Mouse (Mus musculus) hindbrain, embryonic 12.5 days (tissue): Measurements from ENCODE around the gene E130308A19Rik. TPM values are rescaled to one million over a fixed set of nuclear protein-coding genes. Genes with fewer than 3 reads are reported as not detected.
A peak's percentile ranks its signal among the peaks of the same experiment; 100 is the strongest.

Experiments
- ATAC-seq: fragments of 200-750 bp; cut with Nextera tagmentation; 2 replicates; pipeline ENCODE4 v1.8.0; 2017; ENCODE audit warnings: moderate TSS enrichment; ENCODE audit not compliant: low FRiP score
- H3K27ac ChIP-seq: fragments of 300-500 bp; sonication (generic); 2 replicates; pipeline ENCODE4 v1.5.1; 2016; ENCODE audit warnings: mild to moderate bottlenecking
- H3K27me3 ChIP-seq: fragments of 300-500 bp; sonication (generic); 2 replicates; pipeline ENCODE4 v1.6.1; 2016; ENCODE audit warnings: mild to moderate bottlenecking
- H3K36me3 ChIP-seq: fragments of 300-500 bp; sonication (generic); 2 replicates; pipeline ENCODE4 v1.6.1; 2016; ENCODE audit warnings: mild to moderate bottlenecking
- H3K4me1 ChIP-seq: fragments of 300-500 bp; sonication (generic); 2 replicates; pipeline ENCODE4 v1.6.1; 2016
- H3K4me2 ChIP-seq: fragments of 300-500 bp; sonication (generic); replicated peaks from 2 replicates; pipeline ENCODE4 v1.6.1; 2016; ENCODE audit warnings: mild to moderate bottlenecking
- H3K4me3 ChIP-seq: fragments of 300-500 bp; sonication (generic); 2 replicates; pipeline ENCODE4 v1.5.1; 2016; ENCODE audit warnings: mild to moderate bottlenecking
- H3K9ac ChIP-seq: fragments of 300-500 bp; sonication (generic); 2 replicates; pipeline ENCODE4 v1.6.1; 2016; ENCODE audit warnings: mild to moderate bottlenecking, moderate library complexity
- H3K9me3 ChIP-seq: fragments of 300-500 bp; sonication (generic); replicated peaks from 2 replicates; pipeline ENCODE4 v1.6.1; 2016; ENCODE audit warnings: mild to moderate bottlenecking
- WGBS: fragments of 180-500 bp; shearing (Covaris S2); methylation state at CpG from one replicate; pipeline ENCODE4 v1.1.7; 2016; 5-methylcytosine and 5-hydroxymethylcytosine counted together
- polyA plus RNA-seq: library from polyadenylated mRNA; unstranded; fragments of >200 nt; fragmentation: Nextera tagmentation; extraction: Ambion mirVana; gene quantifications from 2 replicates; pipeline ENCODE4 v1.2.1, GENCODE M21; 2016

The E130308A19Rik gene
- 71.1 and 73.1 TPM in 2 replicates for polyA plus RNA-seq

GRCm38 (mm10) chr4:59625998-59626910 is at the start of gene E130308A19Rik:
TSS of gene E130308A19Rik (plus strand) at chr4:59626211.
- Histone ChIP-seq H3K9me3 (no peaks in the 10 kb centered on the region), H3K4me2 (peak within 1 kb of the TSS; percentile 58), H3K27ac (peak within 1 kb of the TSS; percentile 95), H3K4me3 (peak within 1 kb of the TSS; percentile 97), H3K27me3 (no peaks in the 10 kb centered on the region), H3K4me1 (peaks cover 24% of the 10 kb centered on the region), H3K9ac (peak within 1 kb of the TSS; percentile 93), H3K36me3 (no peaks in the 10 kb centered on the region)
- ATAC-seq: peak; percentile 90
- 1% methylated on average over 84 of the region's 120 CpGs for WGBS

DNA sequence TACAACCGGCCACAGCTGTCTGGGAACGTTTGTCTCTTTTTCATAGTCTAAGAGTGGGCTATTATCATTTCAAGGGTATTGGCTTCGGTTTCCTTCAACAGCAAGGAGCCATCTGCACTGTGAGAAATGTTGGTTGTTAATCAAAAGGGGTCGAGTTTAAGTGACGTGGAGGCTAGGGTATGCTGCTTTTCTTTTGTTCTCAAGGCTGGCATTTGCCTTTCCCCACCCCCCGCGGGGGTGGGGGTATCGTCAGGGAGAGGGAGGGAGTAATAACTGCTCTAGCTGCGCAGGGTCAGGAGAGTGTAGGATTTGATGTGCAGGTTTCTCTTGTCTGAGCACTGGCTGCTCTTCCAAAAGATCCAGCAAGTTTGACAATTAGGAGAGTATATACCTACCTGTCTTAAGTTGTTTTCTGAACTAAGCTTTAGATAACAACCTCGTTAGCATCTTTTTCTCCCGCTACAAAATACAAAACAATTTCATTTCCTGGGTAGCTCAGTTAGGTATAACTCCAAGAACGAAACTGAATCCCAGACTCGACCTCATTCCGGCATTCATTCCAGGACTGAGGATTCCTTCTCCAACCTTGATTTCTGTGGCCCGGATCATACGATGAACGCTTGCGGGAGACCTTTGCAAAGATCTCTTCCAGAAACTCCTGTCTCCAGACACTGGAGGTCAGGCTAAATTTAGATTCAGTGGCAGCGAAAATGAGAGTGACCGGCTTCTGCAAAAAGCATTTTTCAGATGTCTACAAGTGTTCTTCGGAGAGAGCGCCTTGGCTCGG is 45.3 kb upstream of the E130308A19Rik start:
- H3K4me3 ChIP-seq: peak overlapping the region; percentile 59
- ATAC-seq: peak; percentile 58
- H3K27me3 ChIP-seq: no peaks in the 10 kb centered on the region
- H3K9ac ChIP-seq: peak overlapping the region; percentile 70
- H3K27ac ChIP-seq: peak overlapping the region; percentile 87
- H3K36me3 ChIP-seq: no peaks in the 10 kb centered on the region
- H3K4me1 ChIP-seq: peaks cover 15% of the 10 kb centered on the region
- peak overlapping the region; percentile 66 for H3K4me2 ChIP-seq
- H3K9me3 ChIP-seq: no peaks in the 10 kb centered on the region
- under 1% methylated on average over 22 of the region's 23 CpGs for WGBS

DNA sequence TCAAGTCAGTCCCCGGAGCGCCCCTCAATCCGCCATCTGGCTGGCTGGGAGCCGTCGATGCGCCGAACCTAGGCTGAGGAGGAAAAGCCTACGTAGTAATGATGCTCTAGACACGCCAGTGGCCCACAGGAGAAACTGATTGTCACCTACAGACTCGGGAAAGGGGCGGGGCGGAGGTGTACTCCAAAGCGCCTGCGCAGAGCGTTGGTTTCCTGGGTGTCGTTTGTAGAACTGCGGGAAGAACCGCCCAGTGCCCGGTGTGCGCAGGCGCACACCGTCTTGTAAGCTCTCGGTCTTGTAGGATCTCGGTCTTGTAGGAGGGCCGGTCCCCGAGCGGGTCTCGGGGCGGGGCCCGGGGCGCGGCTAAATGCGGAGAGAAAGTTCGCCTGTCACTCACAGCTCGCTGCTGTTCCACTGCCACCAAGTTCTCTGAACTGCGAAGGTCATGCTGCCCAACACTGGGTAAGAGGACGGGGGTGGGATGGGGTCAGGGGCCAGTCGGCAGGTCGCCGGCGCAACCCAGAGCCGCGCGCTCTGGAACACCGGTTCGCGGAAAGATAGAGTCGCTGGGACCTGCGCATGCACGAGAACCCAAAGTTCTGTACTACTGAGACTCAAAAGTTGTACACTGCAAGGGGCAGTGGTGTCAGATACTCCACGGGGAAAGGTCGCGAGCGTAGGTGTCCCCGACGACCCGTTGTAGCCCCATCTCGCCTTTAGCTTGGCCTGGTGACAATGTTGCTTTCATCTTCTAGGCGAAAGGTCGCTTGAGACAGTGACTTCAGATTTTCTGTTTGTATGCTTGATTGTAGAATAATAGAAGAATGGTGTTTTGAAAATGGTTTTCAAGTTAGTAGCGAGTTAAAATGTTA is 44.5 kb upstream of the E130308A19Rik start, which contains the start of gene Hsdl2:
Hsdl2 (plus strand) TSS at position 250 of the 872 bp plus-strand sequence.
- peak; percentile 95 for ATAC-seq
- peak within 1 kb of the TSS; percentile 70 for H3K9ac ChIP-seq
- WGBS: under 1% methylated on average over 61 of the region's 61 CpGs
- no peaks in the 10 kb centered on the region for H3K36me3 ChIP-seq
- peak within 1 kb of the TSS; percentile 87 for H3K27ac ChIP-seq
- H3K9me3 ChIP-seq: no peaks in the 10 kb centered on the region
- H3K4me3 ChIP-seq: peak within 1 kb of the TSS; percentile 59
- H3K4me1 ChIP-seq: peaks cover 15% of the 10 kb centered on the region
- peak within 1 kb of the TSS; percentile 66 for H3K4me2 ChIP-seq
- H3K27me3 ChIP-seq: no peaks in the 10 kb centered on the region

DNA sequence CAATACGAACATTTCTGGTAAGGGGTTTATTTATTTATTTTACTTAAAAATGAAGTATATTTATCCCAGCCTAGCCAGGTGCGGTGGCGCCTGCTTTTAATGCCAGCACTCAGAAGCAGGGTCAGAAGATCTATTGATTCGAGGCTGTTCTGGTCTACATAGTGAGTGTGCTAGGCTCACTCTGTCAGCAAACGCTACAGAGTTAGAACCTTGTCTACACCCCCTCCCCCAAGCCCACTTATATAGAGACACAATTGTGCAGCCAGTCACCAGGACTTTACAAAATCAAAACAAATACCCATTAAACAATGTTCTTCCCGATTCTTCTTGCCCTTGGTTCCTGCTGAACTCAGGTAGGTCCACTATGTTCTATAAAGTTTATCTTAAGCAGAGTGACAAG is 43.8 kb upstream of the E130308A19Rik start:
- H3K4me2 ChIP-seq: peak overlapping the region; percentile 66
- H3K9ac ChIP-seq: peak overlapping the region; percentile 65; the same call in 1 of the 2 replicates
- H3K4me1 ChIP-seq: peaks cover 15% of the 10 kb centered on the region
- H3K27ac ChIP-seq: no peak overlapping the region
- no peaks in the 10 kb centered on the region for H3K27me3 ChIP-seq
- no peaks in the 10 kb centered on the region for H3K9me3 ChIP-seq
- ATAC-seq: no peak
- peak overlapping the region; percentile 59 for H3K4me3 ChIP-seq
- 28% methylated on average over 6 of the region's 6 CpGs for WGBS
- H3K36me3 ChIP-seq: no peaks in the 10 kb centered on the region

GRCm38 (mm10) chr4:59585097-59585496 is 40.9 kb upstream of the E130308A19Rik start:
- H3K27me3 ChIP-seq: no peaks in the 10 kb centered on the region
- no peak overlapping the region for H3K27ac ChIP-seq
- no peak overlapping the region for H3K9ac ChIP-seq
- no peak overlapping the region for H3K4me3 ChIP-seq
- no peak overlapping the region for H3K4me2 ChIP-seq
- no peak for ATAC-seq
- H3K9me3 ChIP-seq: no peaks in the 10 kb centered on the region
- H3K36me3 ChIP-seq: no peaks in the 10 kb centered on the region
- 82% methylated on average over 5 of the region's 5 CpGs for WGBS
- peaks cover 9% of the 10 kb centered on the region for H3K4me1 ChIP-seq

DNA sequence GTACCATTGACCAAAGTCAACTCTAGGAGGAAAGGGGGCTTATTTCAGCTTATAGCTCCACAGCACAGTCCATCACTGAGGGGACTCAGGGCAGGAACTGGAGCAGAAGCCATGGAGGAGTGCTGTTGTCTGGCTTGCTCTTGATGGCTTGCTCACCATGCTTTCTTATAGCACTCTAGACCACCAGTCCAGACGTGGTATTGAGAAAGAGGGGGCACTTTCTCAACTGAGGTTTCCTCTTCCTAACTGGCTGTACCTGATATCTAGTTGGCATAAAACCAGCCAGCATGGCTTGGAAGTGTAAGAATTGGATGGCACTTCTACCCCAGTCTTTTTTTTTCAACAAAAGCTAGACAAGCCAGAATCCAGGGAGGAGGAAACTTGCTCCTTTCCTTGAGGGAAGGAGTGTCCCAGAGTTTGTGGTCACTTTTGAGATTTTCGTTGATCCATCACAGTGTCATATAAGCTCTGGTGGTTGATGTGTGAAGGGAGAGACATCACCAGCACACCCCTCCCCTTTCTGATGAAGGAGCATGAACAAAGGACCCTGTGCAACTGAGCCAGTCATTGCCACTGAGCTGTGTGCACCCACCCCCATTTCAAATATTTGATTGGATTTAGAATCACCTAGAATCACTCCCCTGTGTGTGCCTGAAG is 38.7 kb upstream of the E130308A19Rik start:
- WGBS: 84% methylated on average over 2 of the region's 2 CpGs

GRCm38 (mm10) chr4:59587872-59588226 is 38.2 kb upstream of the E130308A19Rik start:
- Histone ChIP-seq H3K27me3 (no peaks in the 10 kb centered on the region), H3K9me3 (no peaks in the 10 kb centered on the region), H3K4me1 (no peaks in the 10 kb centered on the region), H3K27ac (no peak overlapping the region), H3K36me3 (no peaks in the 10 kb centered on the region), H3K4me3 (no peak overlapping the region), H3K4me2 (no peak overlapping the region), H3K9ac (no peak overlapping the region)
- 93% methylated on average over 1 of the region's 1 CpGs for WGBS
- ATAC-seq: no peak

More for the DNA sequence above, 38.7 kb upstream of the E130308A19Rik start:
- H3K36me3 ChIP-seq: no peaks in the 10 kb centered on the region
- no peak overlapping the region for H3K4me3 ChIP-seq
- H3K4me2 ChIP-seq: no peak overlapping the region
- no peak for ATAC-seq
- H3K9ac ChIP-seq: no peak overlapping the region
- H3K27ac ChIP-seq: no peak overlapping the region
- no peaks in the 10 kb centered on the region for H3K27me3 ChIP-seq
- 0 out of 2 replicates have a peak, but pooled peaks cover under 1% of the 10 kb centered on the region for H3K4me1 ChIP-seq
- H3K9me3 ChIP-seq: no peaks in the 10 kb centered on the region

DNA sequence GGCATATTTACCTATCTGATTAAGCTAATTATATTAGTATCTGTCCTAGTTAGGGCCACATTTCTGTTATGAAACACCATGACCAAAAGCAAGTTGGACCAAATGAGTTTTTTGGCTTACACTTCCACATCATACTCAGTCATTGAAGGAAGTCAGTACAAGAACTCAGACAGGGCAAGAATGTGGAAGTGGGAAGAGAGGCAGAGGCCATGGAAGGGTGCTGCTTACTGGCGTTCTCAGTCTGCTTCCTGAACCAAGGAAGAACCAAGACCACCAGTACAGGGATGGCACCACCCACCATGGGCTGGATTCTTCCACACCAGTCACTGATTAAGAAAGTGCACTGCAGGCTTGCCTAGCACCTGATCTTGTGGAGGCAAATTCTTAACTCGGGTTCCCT is 31.4 kb upstream of the E130308A19Rik start:
- Histone ChIP-seq H3K27ac (no peak overlapping the region), H3K4me2 (no peak overlapping the region), H3K4me3 (no peak overlapping the region), H3K9ac (no peak overlapping the region), H3K27me3 (no peaks in the 10 kb centered on the region), H3K4me1 (no peaks in the 10 kb centered on the region), H3K9me3 (no peaks in the 10 kb centered on the region), H3K36me3 (no peaks in the 10 kb centered on the region)
- WGBS: 70% methylated on average over 2 of the region's 2 CpGs
- ATAC-seq: no peak

- Histone ChIP-seq H3K9ac (no peak overlapping the region), H3K4me1 (no peaks in the 10 kb centered on the region), H3K27ac (no peak overlapping the region), H3K27me3 (no peaks in the 10 kb centered on the region), H3K9me3 (no peaks in the 10 kb centered on the region), H3K36me3 (no peaks in the 10 kb centered on the region), H3K4me3 (no peak overlapping the region), H3K4me2 (no peak overlapping the region)
- WGBS: 90% methylated on average over 2 of the region's 2 CpGs
- no peak for ATAC-seq
Observed at GRCm38 (mm10) chr4:59596556-59596955, 29.5 kb upstream of the E130308A19Rik start.

DNA sequence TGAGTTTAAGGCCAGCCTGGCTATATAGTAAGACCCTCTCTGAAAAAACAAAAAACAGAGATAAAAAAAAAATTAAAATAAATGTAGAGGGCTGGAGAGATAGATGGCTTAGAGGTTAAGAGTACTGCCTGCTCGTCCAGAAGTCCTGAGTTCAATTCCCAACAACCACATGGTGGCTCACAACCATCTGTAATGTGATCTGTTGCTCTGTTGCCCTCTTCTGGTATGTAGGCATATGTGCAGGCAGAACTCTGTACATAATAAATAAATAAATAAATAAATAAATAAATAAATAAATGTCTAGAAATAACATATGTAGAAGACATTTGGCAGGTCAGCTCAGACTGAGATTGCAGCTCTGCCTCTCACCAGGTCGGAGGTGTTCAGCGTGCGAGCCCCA is 23.3 kb upstream of the E130308A19Rik start:
- WGBS: 90% methylated on average over 4 of the region's 4 CpGs
- no peak overlapping the region for H3K27ac ChIP-seq

DNA sequence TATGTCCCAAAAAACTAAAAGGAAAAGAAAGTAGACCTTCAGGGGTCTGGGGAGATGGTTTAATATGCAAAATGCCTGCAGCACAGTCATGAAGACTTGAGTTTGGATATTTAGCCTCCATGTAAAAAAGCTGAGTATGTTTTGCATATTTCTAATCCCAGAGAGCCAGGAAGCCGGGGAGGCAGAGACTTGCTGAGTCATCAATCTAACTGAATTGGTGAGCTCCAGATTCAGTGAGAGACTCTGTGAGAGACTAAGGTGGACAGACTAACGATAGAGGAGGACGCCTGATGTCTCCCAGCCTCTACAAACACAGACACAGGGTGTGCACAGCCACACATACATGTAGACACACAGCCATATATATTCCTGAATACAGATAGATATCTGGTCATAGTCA is 21.1 kb upstream of the E130308A19Rik start:
- WGBS: 66% methylated on average over 3 of the region's 3 CpGs
- Histone ChIP-seq H3K27me3 (no peaks in the 10 kb centered on the region), H3K9me3 (no peaks in the 10 kb centered on the region), H3K27ac (no peak overlapping the region), H3K36me3 (no peaks in the 10 kb centered on the region), H3K4me3 (no peak overlapping the region), H3K4me2 (no peak overlapping the region), H3K9ac (no peak overlapping the region), H3K4me1 (no peaks in the 10 kb centered on the region)
- ATAC-seq: no peak

More for the DNA sequence above, 23.3 kb upstream of the E130308A19Rik start:
- H3K27me3 ChIP-seq: no peaks in the 10 kb centered on the region
- no peak overlapping the region for H3K4me2 ChIP-seq
- H3K4me1 ChIP-seq: no peaks in the 10 kb centered on the region
- no peak overlapping the region for H3K4me3 ChIP-seq
- H3K9me3 ChIP-seq: no peaks in the 10 kb centered on the region
- no peak for ATAC-seq
- no peaks in the 10 kb centered on the region for H3K36me3 ChIP-seq
- no peak overlapping the region for H3K9ac ChIP-seq
